Mouse (Mus musculus) right cerebral cortex, postnatal 36 days (tissue): ENCODE data around the gene Pex3.
A peak's percentile ranks its signal among the peaks of the same experiment; 100 is the strongest.
"Not testable (repeated sequence)": the region's sequence is repeated elsewhere in the genome, so short reads cannot be mapped to it uniquely, and the experiment has no call there.

ENCODE experiments used
- DNase-seq, 2 experiments: peaks; one replicate each; pipeline ENCODE4 v3.0.0; 2022; ENCODE audit warnings: low spot score in 2 of 2, mixed read lengths in 1 of 2

Pex3 gene

DNA sequence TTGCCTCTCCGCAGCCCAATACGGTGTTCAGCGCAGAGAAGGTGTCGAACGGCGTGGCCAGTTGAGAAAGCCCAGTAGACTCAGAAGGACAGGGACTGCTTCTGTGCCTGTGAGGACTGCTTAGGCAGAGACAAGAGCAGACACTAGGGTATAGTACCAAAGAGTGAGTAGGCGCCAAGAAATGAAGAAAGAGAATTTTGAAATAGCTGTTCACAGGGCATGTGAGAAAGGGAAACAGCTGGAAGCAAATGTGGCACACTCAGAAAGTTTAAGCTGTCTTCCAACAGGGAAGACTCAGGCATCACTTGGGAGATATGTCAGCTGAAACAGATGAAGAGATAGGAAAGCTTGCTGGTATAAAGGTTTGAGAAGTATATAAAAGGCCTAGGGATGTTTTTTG, 16.2 kb downstream of the Pex3 start:
- no peak for DNase-seq

- DNase-seq, result no peak
Measured at GRCm38 (mm10) chr10:13534751-13535150, 18.2 kb downstream of the Pex3 start.

DNA sequence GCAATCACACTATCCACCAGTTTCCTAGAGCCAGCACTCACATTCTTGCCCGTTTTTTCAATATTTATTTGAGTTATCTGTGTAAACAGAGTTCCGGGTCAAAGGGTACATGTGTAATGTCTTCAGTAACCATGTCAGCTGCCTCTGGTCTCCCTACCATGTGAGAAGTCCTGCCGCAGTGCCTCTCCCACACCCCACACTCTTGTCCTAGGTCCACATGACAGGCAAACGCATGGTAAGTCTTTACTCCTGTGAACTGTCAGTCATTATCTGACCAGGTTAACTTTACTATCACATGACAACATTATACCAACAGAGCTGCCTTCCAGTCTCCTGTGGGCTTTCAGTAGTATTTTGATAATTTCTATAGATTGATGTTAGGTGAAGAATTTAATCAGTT, 24.8 kb downstream of the Pex3 start:
- no peak for DNase-seq

DNA sequence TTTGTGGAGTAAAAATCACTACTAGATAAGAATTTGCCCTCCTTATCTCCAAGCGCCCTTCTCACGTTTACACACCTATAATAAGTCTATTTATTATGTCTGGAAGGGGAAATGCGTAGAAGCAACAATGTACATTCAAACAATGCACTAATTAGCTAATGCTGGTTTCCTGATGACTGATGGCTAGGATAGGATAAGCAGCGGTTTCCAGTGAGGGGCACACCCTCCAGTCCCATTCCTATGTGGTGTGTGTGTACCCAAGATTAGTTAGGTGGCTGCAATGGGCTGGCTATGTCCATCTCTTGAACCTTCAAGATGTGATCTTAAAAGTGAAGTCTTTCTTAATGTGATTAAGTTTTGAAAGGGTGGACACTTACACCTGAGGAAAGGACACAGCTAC, 31.1 kb downstream of the Pex3 start:
- DNase-seq, result no peak

GRCm38 (mm10) chr10:13502371-13502770, 50.6 kb downstream of the Pex3 start:
- no peak for DNase-seq

- DNase-seq, result not testable (repeated sequence)
Measured at GRCm38 (mm10) chr10:13501533-13501932, 51.4 kb downstream of the Pex3 start.

- DNase-seq, result peak; percentile 76 to 85
Measured at GRCm38 (mm10) chr10:13500938-13501496, 51.9 kb downstream of the Pex3 start.

GRCm38 (mm10) chr10:13500473-13500872, 52.5 kb downstream of the Pex3 start:
- DNase-seq, result no peak

GRCm38 (mm10) chr10:13499331-13499730, 53.6 kb downstream of the Pex3 start, which contains the start of gene Fuca2:
Gene Fuca2 (plus strand): TSS chr10:13499540.
- no peak for DNase-seq

DNA sequence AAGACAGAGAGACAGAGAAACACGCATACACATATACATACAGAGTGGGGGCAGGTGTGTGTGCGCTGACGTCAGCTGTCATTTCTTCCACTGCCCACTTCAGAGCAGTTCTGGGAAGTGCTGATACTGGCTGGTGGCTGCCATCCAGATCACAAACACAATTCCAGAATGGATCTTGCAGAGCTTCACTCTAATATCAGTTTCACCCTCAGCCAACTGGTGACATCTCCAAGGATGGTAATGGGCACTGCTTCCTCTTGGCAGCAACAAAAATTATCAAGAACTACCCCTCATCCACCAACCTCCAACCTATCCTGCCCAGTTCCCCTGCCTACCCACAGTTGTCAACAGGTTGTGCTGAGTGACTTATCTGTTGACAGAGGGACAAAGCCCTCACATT, 56.6 kb downstream of the Pex3 start:
- DNase-seq, result no peak

DNA sequence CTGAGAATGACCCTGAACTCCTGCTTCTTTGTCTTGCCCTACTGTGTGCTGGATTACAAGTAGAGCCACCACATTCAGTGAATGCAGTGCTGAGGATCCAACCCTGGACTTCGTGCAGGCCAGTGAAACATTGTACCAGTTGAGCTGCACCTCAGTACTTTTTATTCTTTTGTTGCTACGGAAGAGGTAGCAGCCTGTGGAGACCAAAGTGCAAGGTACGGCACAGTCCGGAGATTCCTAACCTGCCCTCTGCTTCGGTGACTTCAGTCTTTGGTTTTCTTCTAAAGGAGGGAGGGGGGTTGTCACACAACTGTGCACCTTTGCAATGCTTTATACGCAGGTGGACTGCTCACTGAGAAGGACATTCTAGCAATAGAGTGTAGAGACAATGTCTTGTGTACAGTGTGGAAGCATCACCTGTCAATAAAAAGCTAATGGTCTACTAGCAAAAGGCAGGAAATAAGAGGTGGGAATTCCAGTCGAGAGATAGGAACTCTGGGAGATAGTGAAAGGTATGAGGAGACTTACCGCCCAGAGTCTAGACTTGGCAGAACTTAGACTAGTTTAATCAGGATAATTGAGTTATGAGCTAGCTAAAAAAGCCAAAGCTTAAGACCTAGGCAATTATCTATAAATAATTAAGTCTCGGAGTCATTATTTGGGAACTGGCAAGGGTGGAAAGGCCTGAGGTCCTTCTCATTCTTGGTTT, 58.8 kb downstream of the Pex3 start:
- no peak for DNase-seq

DNA sequence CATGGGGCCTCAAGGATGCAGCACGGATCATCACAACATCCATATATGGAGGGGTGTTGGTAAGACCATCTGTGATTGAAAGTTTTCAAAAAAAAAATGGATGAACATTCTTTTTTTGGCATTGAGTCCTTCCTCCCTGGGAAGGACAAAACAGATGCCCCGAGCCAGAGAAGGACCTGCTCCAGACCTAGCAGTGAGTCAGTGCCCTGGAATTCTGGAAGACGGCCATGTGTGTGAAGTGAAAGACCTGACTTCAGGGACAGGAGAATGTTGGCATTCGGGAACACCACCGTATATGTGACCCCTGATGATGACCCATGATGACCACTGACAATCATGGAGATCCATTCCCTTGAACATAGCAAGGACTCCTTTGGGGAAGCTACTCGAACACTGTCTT, 63.3 kb downstream of the Pex3 start:
- DNase-seq, result no peak

GRCm38 (mm10) chr10:13485958-13486357, 67.0 kb downstream of the Pex3 start:
- DNase-seq, result no peak

DNA sequence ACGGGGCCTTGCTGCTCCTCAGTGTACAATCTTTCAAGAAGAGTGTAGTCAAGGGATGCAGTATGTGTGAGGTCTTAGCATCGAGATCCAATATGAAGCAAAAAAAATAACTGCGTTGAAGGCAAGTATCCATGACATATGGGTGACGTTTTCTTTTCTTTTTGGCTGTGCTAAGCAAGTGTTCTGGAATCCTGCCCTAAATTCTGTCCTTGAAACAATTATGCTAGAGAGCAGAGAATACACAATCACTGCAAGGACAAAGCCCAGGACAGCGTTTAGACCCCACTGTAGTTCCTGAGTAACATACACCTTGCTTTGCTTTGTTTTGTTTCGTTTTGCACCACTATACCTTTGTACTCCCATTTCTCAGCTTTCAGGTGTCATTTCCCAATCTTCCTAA, 73.6 kb downstream of the Pex3 start:
- no peak for DNase-seq

- DNase-seq, result no peak
Measured at GRCm38 (mm10) chr10:13475121-13475520, 77.8 kb downstream of the Pex3 start.

- no peak for DNase-seq
Measured at GRCm38 (mm10) chr10:13474568-13474955, 78.4 kb downstream of the Pex3 start.
